Mouse (Mus musculus): ENCODE measurements around the gene Ctps.

GRCm38 (mm10) chr4:120521761-120522160 is 48.3 kb downstream of the Ctps start:
- TF ChIP-seq CTCF (IDR thresholded peaks at IDR 0.05; ENCODE audit: insufficient read depth, low read depth, low read length) (no peak), POLR2A (IDR thresholded peaks at IDR 0.05; ENCODE audit: insufficient read depth, low read depth, low read length) (no peak)

Measured in olfactory bulb, adult 2 months (tissue).